8 mouse cellular contexts compared by ENCODE assay signal in the genomic region with DNA sequence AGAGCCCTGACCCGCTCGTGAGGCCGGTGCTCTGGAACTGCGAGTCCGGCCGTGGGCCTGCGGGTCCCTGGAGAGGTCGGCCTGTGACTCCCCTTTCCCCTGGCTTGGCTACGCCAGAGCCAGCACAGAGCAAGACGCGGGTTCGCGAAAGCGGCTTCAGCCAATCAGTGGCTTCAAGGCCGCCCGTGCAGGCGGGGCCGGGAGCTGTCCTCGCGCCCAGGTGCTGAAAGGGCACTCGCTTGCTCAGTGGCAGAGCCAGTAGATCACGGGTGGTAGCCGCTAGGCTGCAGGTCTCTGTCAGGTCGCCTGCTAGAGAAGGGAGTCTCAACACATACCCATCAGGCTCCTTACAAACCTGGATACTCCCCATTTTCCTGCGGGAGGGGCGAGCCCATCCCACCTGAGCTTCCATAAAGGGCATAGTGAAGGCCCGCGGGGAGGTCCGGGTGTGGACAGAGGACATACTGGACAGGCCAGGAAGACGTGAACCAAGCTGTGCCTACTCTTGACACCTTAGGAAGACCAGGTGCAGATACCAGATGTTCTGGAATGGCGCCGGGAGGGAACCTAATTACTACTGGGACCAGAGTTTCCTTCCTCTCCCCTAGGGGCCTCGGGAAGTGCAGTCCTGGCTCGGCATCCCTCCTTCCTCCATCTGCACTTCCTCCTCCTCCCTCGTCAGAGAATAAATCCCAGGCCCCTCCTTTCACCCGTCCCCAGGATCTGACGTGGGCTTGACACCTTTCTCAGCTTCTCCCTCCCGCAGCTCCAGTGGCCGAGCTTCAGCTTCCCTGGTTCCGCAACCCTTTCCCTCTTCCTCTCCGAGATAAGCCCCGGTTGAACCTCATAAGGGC. TPM values are rescaled to one million over a fixed set of nuclear protein-coding genes. Genes with fewer than 3 reads are reported as not detected.
DNase-seq lines count a peak whose midpoint lies in the region; ATAC-seq and TF ChIP-seq lines count a peak whose summit lies in the region.

A gene (plus strand): TSS at position 771 of the 854 bp plus-strand sequence.

- no peak within 1 kb of the TSS for H3K27ac ChIP-seq in MEL (ENCODE audit: control insufficient read depth, low read depth, low read length)
- H3K27ac ChIP-seq in forebrain, embryonic 16.5 days (ENCODE audit: low read length), result peak within 1 kb of the TSS; percentile 87
- H3K27ac ChIP-seq in lung, embryonic 15.5 days, result no peak within 1 kb of the TSS
- H3K27ac ChIP-seq in thymus, adult 2 months (ENCODE audit: control insufficient read depth, insufficient read depth, low read length), result no peak within 1 kb of the TSS

- TF ChIP-seq CTCF in MEL (IDR thresholded peaks at IDR 0.05 in 2 of 3, conservative IDR thresholded peaks at IDR 0.05 in 1 of 3; ENCODE audit: control insufficient read depth in 1 of 3, insufficient read depth in 1 of 3, low read depth in 2 of 3, low read length in 3 of 3, poor library complexity in 1 of 3, severe bottlenecking in 1 of 3), result no peak
- TF ChIP-seq CTCF in thymus, adult 2 months (IDR thresholded peaks at IDR 0.05; ENCODE audit: borderline replicate concordance, control insufficient read depth, extremely low read depth, insufficient read depth, low read length, poor library complexity), result no peak

- H3K4me3 ChIP-seq in MEL (ENCODE audit: control insufficient read depth in 1 of 2, insufficient read depth in 1 of 2, low read depth in 2 of 2, low read length in 2 of 2), result peak within 1 kb of the TSS in 1 of 2 experiments; percentile 26; a peak in 2 of 4 replicates
- H3K4me3 ChIP-seq in forebrain, embryonic 16.5 days (replicated peaks; ENCODE audit: low read length), result peak within 1 kb of the TSS; percentile 62
- H3K4me3 ChIP-seq in lung, embryonic 15.5 days, result peak within 1 kb of the TSS; percentile 37
- H3K4me3 ChIP-seq in thymus, adult 2 months (ENCODE audit: control insufficient read depth, insufficient read depth, low read length), result peak within 1 kb of the TSS; percentile 2

- peak within 1 kb of the TSS; percentile 5 for H3K9ac ChIP-seq in MEL (ENCODE audit: control insufficient read depth, low read depth, low read length, poor library complexity, severe bottlenecking)
- peak within 1 kb of the TSS; percentile 76 for H3K9ac ChIP-seq in forebrain, embryonic 16.5 days (replicated peaks; ENCODE audit: low read depth, low read length)
- H3K9ac ChIP-seq in lung, embryonic 15.5 days, result no peak within 1 kb of the TSS

- peak; percentile 85 for ATAC-seq in forebrain, embryonic 16.5 days
- ATAC-seq in lung, embryonic 15.5 days (ENCODE audit: borderline replicate concordance, extremely low read depth, low FRiP score, low TSS enrichment), result peak; percentile 86

- peak within 1 kb of the TSS; percentile 89 for H3K4me2 ChIP-seq in forebrain, embryonic 16.5 days (ENCODE audit: low read length)
- peak within 1 kb of the TSS; percentile 84 for H3K4me2 ChIP-seq in lung, embryonic 15.5 days

- no peak for TF ChIP-seq POLR2A in MEL (IDR thresholded peaks at IDR 0.05; ENCODE audit: control insufficient read depth in 1 of 2, insufficient read depth in 1 of 2, low read depth in 1 of 2, low read length in 2 of 2, poor library complexity in 1 of 2)
- no peak for TF ChIP-seq POLR2A in thymus, adult 2 months (IDR thresholded peaks at IDR 0.05; ENCODE audit: control insufficient read depth, extremely low read depth, insufficient read depth, low read length, poor library complexity)

- peak in 1 of 2 experiments; percentile 71; a peak in 2 of 4 replicates for TF ChIP-seq EP300 in MEL (IDR thresholded peaks at IDR 0.05; ENCODE audit: low read depth in 1 of 2, low read length in 2 of 2)

- 0% methylated on average over 41 of the region's 42 CpGs for WGBS in forebrain, embryonic 16.5 days
- under 1% methylated on average over 42 of the region's 42 CpGs for WGBS in lung, embryonic 15.5 days
- 3% methylated on average over 42 of the region's 42 CpGs for WGBS in thymus, adult 2 months

- no peaks in the 10 kb centered on the region for H3K79me2 ChIP-seq in MEL (ENCODE audit: control insufficient read depth, insufficient read depth, low read length, poor library complexity)

- peaks cover 0 to 9% of the 10 kb centered on the region in 2 experiments; a peak in 2 of 4 replicates for H3K4me1 ChIP-seq in MEL (ENCODE audit: control insufficient read depth in 1 of 2, insufficient read depth in 2 of 2, low read length in 2 of 2)
- H3K4me1 ChIP-seq in forebrain, embryonic 16.5 days (replicated peaks; ENCODE audit: control insufficient read depth, insufficient read depth, low read length), result peaks cover 39% of the 10 kb centered on the region
- peaks cover 12% of the 10 kb centered on the region for H3K4me1 ChIP-seq in lung, embryonic 15.5 days
- H3K4me1 ChIP-seq in thymus, adult 2 months (replicated peaks; ENCODE audit: control insufficient read depth, insufficient read depth, low read length), result peaks cover 11% of the 10 kb centered on the region

- intact Hi-C loops in heart, postnatal 36 days (cut with DNase I), result loop anchor here (1.0 to 5.0 kb wide), 4 partner anchors 21 to 155 kb away; a partner anchor contains a TSS

- H3K36me3 ChIP-seq in MEL (ENCODE audit: control insufficient read depth in 1 of 2, insufficient read depth in 2 of 2, low read length in 2 of 2), result no peaks in the 10 kb centered on the region; a peak in 1 of 4 replicates
- peaks cover 9% of the 10 kb centered on the region; the same call in 1 of the 2 replicates for H3K36me3 ChIP-seq in forebrain, embryonic 16.5 days (ENCODE audit: control insufficient read depth, insufficient read depth)
- H3K36me3 ChIP-seq in lung, embryonic 15.5 days, result no peaks in the 10 kb centered on the region
- no peaks in the 10 kb centered on the region for H3K36me3 ChIP-seq in thymus, adult 2 months (ENCODE audit: control insufficient read depth, insufficient read depth, low read length)

- TF ChIP-seq RAD21 in MEL (IDR thresholded peaks at IDR 0.05; ENCODE audit: low read depth, low read length), result no peak; the same call in 1 of the 2 replicates

- DNase-seq in MEL (ENCODE audit: low read depth, low spot score), result peak; percentile 91
- DNase-seq in cerebellum, adult 11-12 months, result peak; percentile 93
- DNase-seq in heart, postnatal 36 days, result peak; percentile 90 to 95
- DNase-seq in layer of hippocampus, adult 8-10 months (ENCODE audit: low spot score in 2 of 2), result peak; percentile 77 to 83
- DNase-seq in ovary, adult 18-20 months (ENCODE audit: low spot score), result peak; percentile 80
- peak; percentile 93 for DNase-seq in thymus, adult 2 months

- H3K9me3 ChIP-seq in MEL (replicated peaks; ENCODE audit: insufficient read depth, low read length), result no peaks in the 10 kb centered on the region
- H3K9me3 ChIP-seq in forebrain, embryonic 16.5 days (ENCODE audit: control insufficient read depth, low read length), result no peaks in the 10 kb centered on the region
- H3K9me3 ChIP-seq in lung, embryonic 15.5 days, result no peaks in the 10 kb centered on the region

- H3K27me3 ChIP-seq in MEL (ENCODE audit: control insufficient read depth in 1 of 2, insufficient read depth in 2 of 2, low read length in 2 of 2), result no peaks in the 10 kb centered on the region
- H3K27me3 ChIP-seq in forebrain, embryonic 16.5 days (replicated peaks; ENCODE audit: control insufficient read depth, insufficient read depth, low read length), result 0 out of 2 replicates have a peak, but pooled peaks cover 2% of the 10 kb centered on the region
- peaks cover 38% of the 10 kb centered on the region for H3K27me3 ChIP-seq in lung, embryonic 15.5 days
- H3K27me3 ChIP-seq in thymus, adult 2 months (ENCODE audit: control insufficient read depth, insufficient read depth, low read length), result peaks cover 2% of the 10 kb centered on the region; the same call in 1 of the 2 replicates

TF ChIP-seq in MEL, 35 proteins besides CTCF, POLR2A, EP300 and RAD21 (continues in another document):
- TF ChIP-seq MAZ (IDR thresholded peaks at IDR 0.05; ENCODE audit: low read depth, low read length), result peak; percentile 90
- TF ChIP-seq MAX (IDR thresholded peaks at IDR 0.05; ENCODE audit: low read length), result peak; percentile 75
- no peak for TF ChIP-seq NELFE (IDR thresholded peaks at IDR 0.05; ENCODE audit: low read depth, low read length)
- TF ChIP-seq E2F4 (IDR thresholded peaks at IDR 0.05; ENCODE audit: borderline replicate concordance, low read depth, low read length), result no peak
- TF ChIP-seq MYC (IDR thresholded peaks at IDR 0.05; ENCODE audit: low read depth, low read length), result no peak
- TF ChIP-seq BHLHE40 (IDR thresholded peaks at IDR 0.05; ENCODE audit: borderline replicate concordance, low read depth, low read length), result 0 out of 2 replicates have a peak, but pooled peaks have one; percentile 43
- TF ChIP-seq SMC3 (IDR thresholded peaks at IDR 0.05; ENCODE audit: low read depth, low read length), result peak; percentile 45
- no peak for TF ChIP-seq POLR2AphosphoS2 (IDR thresholded peaks at IDR 0.05; ENCODE audit: low read length)
- TF ChIP-seq ZKSCAN1 (IDR thresholded peaks at IDR 0.05; ENCODE audit: low read depth, low read length), result no peak
- TF ChIP-seq JUND (IDR thresholded peaks at IDR 0.05; ENCODE audit: low read depth, low read length), result no peak
- TF ChIP-seq ZNF384 (IDR thresholded peaks at IDR 0.05; ENCODE audit: low read depth, low read length), result no peak
- peak; percentile 55; the same call in 1 of the 2 replicates for TF ChIP-seq RCOR1 (IDR thresholded peaks at IDR 0.05; ENCODE audit: low read depth, low read length)
- peak; percentile 95 for TF ChIP-seq MXI1 (IDR thresholded peaks at IDR 0.05; ENCODE audit: low read depth, low read length)
- TF ChIP-seq USF1 (IDR thresholded peaks at IDR 0.05; ENCODE audit: low read depth, low read length), result no peak
- TF ChIP-seq POLR2AphosphoS5 (IDR thresholded peaks at IDR 0.05; ENCODE audit: borderline replicate concordance, low read depth, low read length), result no peak
- no peak for TF ChIP-seq MAFK (IDR thresholded peaks at IDR 0.05; ENCODE audit: borderline replicate concordance, low read depth, low read length)
- no peak for TF ChIP-seq ZC3H11A (IDR thresholded peaks at IDR 0.05; ENCODE audit: low read depth, low read length)
- peak; percentile 99 for TF ChIP-seq SIN3A (IDR thresholded peaks at IDR 0.05; ENCODE audit: low read length)
- TF ChIP-seq KAT2A (conservative IDR thresholded peaks at IDR 0.05; ENCODE audit: low read depth, low read length), result no peak
- no peak for TF ChIP-seq UBTF (IDR thresholded peaks at IDR 0.05; ENCODE audit: borderline replicate concordance, insufficient read depth, low read depth, low read length)

RNA-seq across cellular contexts. Expression of the gene that starts here (rescaled TPM):
- total RNA-seq in MEL (2012; rRNA removed), result 0.49 and 2.0 TPM in 2 replicates
- polyA plus RNA-seq in MEL (2012; ENCODE audit: insufficient read depth in 1 of 2, insufficient read length in 2 of 2, low read depth in 1 of 2, low replicate concordance in 2 of 2, missing spikeins in 1 of 2), result 1 to 10 TPM in 1 of 2 experiments, not detected in 1; 6.1 TPM
- 26.1 and 30.6 TPM in 2 replicates for polyA plus RNA-seq in forebrain, embryonic 16.5 days (2015; fragmentation: Nextera tagmentation; extraction: Ambion mirVana)
- total RNA-seq in heart, postnatal 36 days (2021), result 1 to 10 TPM; 6.4 to 10.0 TPM
- total RNA-seq in layer of hippocampus, adult 8-10 months (2022), result 100 to 1,000 TPM; 433 to 476 (median 455) TPM
- 0.16 and 0.89 TPM in 2 replicates for polyA plus RNA-seq in lung, embryonic 15.5 days (2015; fragmentation: Nextera tagmentation; extraction: Ambion mirVana)
- polyA plus RNA-seq in thymus, adult 2 months (2012; rRNA removed), result 2.9 and 3.7 TPM in 2 replicates

Comparison
In these comparisons a context has a peak if more than half of its experiments do, and no peak if none do; other contexts are left out.
1. RNA of the gene that starts here (total RNA-seq): 433 to 476 TPM in layer of hippocampus, adult 8-10 months; 6.4 to 10.0 TPM in heart, postnatal 36 days and 0.49 to 2.0 TPM in MEL; every median in the first group is over 10 times any median in the second.
2. Peak in ATAC-seq, H3K4me3 ChIP-seq and H3K4me2 ChIP-seq in lung, embryonic 15.5 days; RNA of the gene not detected or under 1 TPM.
3. Peak in every context shown above with its lines, with median percentiles within 50 percentile points of each other: DNase-seq.